Mouse (Mus musculus): ENCODE results near the gene Psmc3. TPM values are rescaled to one million over a fixed set of nuclear protein-coding genes. Genes with fewer than 3 reads are reported as not detected.

Psmc3 gene
- polyA plus RNA-seq, 1 experiment from 2014 or later: 186 TPM

DNA sequence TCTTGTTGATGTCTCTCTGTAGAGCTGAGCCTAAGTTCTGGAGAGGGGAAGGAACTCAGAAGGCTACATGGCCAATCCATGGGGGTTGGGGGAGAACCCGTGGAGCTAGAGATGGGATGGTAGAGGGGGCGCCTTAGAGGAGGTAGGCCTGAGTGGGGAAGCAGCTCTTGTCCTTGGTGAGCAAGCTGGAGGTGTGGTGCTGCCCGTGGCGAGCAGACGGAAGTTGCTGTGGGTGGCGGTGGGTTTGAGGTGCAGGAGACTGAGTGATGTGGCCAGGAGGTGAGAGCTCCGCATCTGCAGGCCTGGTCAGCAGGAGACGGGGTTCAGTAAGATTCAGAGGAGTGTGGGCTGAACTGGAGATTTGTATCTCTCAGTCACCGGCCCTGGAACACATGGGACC, 33.6 kb downstream of the Psmc3 start:
- Histone ChIP-seq H3K9me3 (ENCODE audit: low read length) (no peaks in the 10 kb centered on the region), H3K4me1 (ENCODE audit: insufficient read depth, low read depth, low read length) (no peaks in the 10 kb centered on the region), H3K9ac (replicated peaks; ENCODE audit: low read depth) (no peak overlapping the region), H3K36me3 (ENCODE audit: insufficient read depth, low read length) (no peaks in the 10 kb centered on the region), H3K27me3 (replicated peaks; ENCODE audit: insufficient read depth, low read length) (no peaks in the 10 kb centered on the region), H3K27ac (ENCODE audit: low read length) (no peak overlapping the region), H3K4me2 (replicated peaks; ENCODE audit: low read depth, low read length) (no peak overlapping the region), H3K4me3 (ENCODE audit: low read depth, low read length) (no peak overlapping the region)
- no peak for TF ChIP-seq EP300 (IDR thresholded peaks at IDR 0.05)
- no peak for TF ChIP-seq CTCF (IDR thresholded peaks at IDR 0.05)
- ATAC-seq (no peak), DNase-seq (ENCODE audit: low spot score) (no peak)
- WGBS: 77% methylated on average over 9 of the region's 9 CpGs

DNA sequence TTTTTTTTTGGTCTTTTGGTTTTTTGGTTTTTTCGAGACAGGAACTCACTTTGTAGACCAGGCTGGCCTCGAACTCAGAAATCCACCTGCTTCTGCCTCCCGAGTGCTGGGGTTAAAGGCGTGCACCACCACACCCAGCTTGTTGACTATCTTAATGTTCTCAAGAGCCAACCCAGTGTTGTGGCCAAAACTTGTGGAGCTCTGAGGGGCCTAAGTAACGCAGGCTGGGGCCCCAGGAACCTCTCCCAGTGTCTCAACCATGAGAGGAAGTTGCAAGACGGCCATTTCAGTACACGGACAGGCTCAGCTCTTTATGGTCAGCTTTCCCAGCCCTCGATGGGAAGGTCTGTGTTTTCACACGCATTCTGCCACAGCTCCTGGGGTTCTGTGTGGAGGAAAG, 35.2 kb downstream of the Psmc3 start:
- Histone ChIP-seq H3K9me3 (ENCODE audit: low read length) (no peaks in the 10 kb centered on the region), H3K9ac (replicated peaks; ENCODE audit: low read depth) (no peak overlapping the region), H3K4me3 (ENCODE audit: low read depth, low read length) (no peak overlapping the region), H3K36me3 (ENCODE audit: insufficient read depth, low read length) (no peaks in the 10 kb centered on the region), H3K27ac (ENCODE audit: low read length) (no peak overlapping the region), H3K4me1 (ENCODE audit: insufficient read depth, low read depth, low read length) (no peaks in the 10 kb centered on the region), H3K4me2 (replicated peaks; ENCODE audit: low read depth, low read length) (no peak overlapping the region), H3K27me3 (replicated peaks; ENCODE audit: insufficient read depth, low read length) (no peaks in the 10 kb centered on the region)
- no peak for TF ChIP-seq EP300 (IDR thresholded peaks at IDR 0.05)
- no peak for TF ChIP-seq CTCF (IDR thresholded peaks at IDR 0.05)
- WGBS: 64% methylated on average over 9 of the region's 9 CpGs
- peak; percentile 23; the same call in 1 of the 2 replicates for ATAC-seq
- peak; percentile 40 for DNase-seq (ENCODE audit: low spot score)

DNA sequence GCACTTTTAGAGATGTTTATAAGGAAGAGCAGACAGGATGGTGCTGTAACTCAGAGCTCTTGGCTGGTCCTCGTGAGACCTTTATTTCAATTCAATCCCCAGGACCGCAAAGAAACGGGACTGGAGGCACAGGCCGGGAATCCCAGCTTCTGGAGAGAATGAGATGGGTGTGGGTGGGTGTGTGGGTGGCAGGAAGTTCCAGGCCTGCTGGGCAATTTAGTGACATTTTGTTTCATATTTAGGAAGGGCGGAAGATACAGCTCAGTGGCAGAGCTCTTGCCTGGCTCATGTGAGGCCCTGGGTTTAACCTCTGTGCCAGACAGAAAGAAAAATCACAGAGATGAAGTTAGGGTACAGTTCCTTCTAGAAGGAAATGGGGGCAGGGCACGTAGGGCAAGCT, 36.4 kb downstream of the Psmc3 start:
- Histone ChIP-seq H3K4me1 (ENCODE audit: insufficient read depth, low read depth, low read length) (no peaks in the 10 kb centered on the region), H3K4me2 (replicated peaks; ENCODE audit: low read depth, low read length) (no peak overlapping the region), H3K9ac (replicated peaks; ENCODE audit: low read depth) (no peak overlapping the region), H3K27me3 (replicated peaks; ENCODE audit: insufficient read depth, low read length) (no peaks in the 10 kb centered on the region), H3K9me3 (ENCODE audit: low read length) (no peaks in the 10 kb centered on the region), H3K36me3 (ENCODE audit: insufficient read depth, low read length) (no peaks in the 10 kb centered on the region), H3K27ac (ENCODE audit: low read length) (no peak overlapping the region), H3K4me3 (ENCODE audit: low read depth, low read length) (no peak overlapping the region)
- TF ChIP-seq EP300 (IDR thresholded peaks at IDR 0.05): no peak
- TF ChIP-seq CTCF (IDR thresholded peaks at IDR 0.05): no peak
- WGBS: 62% methylated on average over 6 of the region's 6 CpGs
- DNase-seq (ENCODE audit: low spot score): no peak
- no peak for ATAC-seq

DNA sequence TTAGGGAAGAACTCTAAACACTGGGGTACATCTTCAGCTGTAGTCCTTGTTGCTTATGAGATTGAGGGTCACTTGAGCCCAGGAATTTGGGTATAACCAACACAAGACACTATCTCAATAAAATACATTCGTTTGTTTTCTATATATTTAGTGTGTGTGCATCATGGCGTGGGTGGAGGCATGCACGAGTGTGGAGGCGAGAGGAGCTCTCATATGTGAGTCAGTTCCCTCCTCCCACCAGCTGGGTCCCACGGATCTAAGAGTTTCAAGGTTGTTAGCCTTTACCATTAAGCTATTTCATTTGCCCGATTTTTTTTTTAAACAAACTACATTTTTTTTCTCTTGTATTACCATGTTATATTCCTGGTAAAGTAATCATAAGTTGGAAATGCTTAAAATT, 37.0 kb downstream of the Psmc3 start:
- no peak for TF ChIP-seq EP300 (IDR thresholded peaks at IDR 0.05)
- no peak for TF ChIP-seq CTCF (IDR thresholded peaks at IDR 0.05)
- Histone ChIP-seq H3K4me3 (ENCODE audit: low read depth, low read length) (no peak overlapping the region), H3K9me3 (ENCODE audit: low read length) (no peaks in the 10 kb centered on the region), H3K4me1 (ENCODE audit: insufficient read depth, low read depth, low read length) (no peaks in the 10 kb centered on the region), H3K27me3 (replicated peaks; ENCODE audit: insufficient read depth, low read length) (no peaks in the 10 kb centered on the region), H3K36me3 (ENCODE audit: insufficient read depth, low read length) (no peaks in the 10 kb centered on the region), H3K4me2 (replicated peaks; ENCODE audit: low read depth, low read length) (no peak overlapping the region), H3K9ac (replicated peaks; ENCODE audit: low read depth) (no peak overlapping the region), H3K27ac (ENCODE audit: low read length) (no peak overlapping the region)
- WGBS: 67% methylated on average over 6 of the region's 6 CpGs
- no peak for DNase-seq (ENCODE audit: low spot score)
- ATAC-seq: no peak

DNA sequence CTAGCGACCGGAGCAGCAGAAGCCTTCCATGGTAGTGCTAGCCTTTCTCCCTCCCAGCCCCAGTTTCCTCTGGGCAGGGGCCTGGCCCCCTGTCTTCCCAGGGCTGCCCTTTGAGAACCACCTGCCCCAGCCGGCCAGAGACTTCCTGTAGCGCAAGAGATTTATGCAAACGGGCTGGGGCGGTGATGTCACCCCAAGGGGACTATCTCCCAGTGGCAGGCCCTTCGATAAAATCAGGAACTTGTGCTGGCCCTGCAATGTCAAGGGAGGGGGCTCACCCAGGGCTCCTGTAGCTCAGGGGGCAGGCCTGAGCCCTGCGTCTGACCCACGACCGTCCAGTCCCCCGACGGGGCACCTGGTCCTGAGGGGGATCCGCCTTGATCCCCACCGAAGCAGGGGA, 42.7 kb downstream of the Psmc3 start:
- no peak overlapping the region for H3K27ac ChIP-seq (ENCODE audit: low read length)
- no peaks in the 10 kb centered on the region for H3K4me1 ChIP-seq (ENCODE audit: insufficient read depth, low read depth, low read length)
- no peak overlapping the region for H3K9ac ChIP-seq (replicated peaks; ENCODE audit: low read depth)
- ATAC-seq: peak; percentile 27; the same call in 1 of the 2 replicates
- no peaks in the 10 kb centered on the region for H3K27me3 ChIP-seq (replicated peaks; ENCODE audit: insufficient read depth, low read length)
- H3K4me2 ChIP-seq (replicated peaks; ENCODE audit: low read depth, low read length): no peak overlapping the region
- WGBS: 62% methylated on average over 14 of the region's 14 CpGs
- DNase-seq (ENCODE audit: low spot score): peak; percentile 47
- TF ChIP-seq EP300 (IDR thresholded peaks at IDR 0.05): no peak
- TF ChIP-seq CTCF (IDR thresholded peaks at IDR 0.05): no peak
- no peaks in the 10 kb centered on the region for H3K9me3 ChIP-seq (ENCODE audit: low read length)
- H3K36me3 ChIP-seq (ENCODE audit: insufficient read depth, low read length): no peaks in the 10 kb centered on the region
- H3K4me3 ChIP-seq (ENCODE audit: low read depth, low read length): no peak overlapping the region

DNA sequence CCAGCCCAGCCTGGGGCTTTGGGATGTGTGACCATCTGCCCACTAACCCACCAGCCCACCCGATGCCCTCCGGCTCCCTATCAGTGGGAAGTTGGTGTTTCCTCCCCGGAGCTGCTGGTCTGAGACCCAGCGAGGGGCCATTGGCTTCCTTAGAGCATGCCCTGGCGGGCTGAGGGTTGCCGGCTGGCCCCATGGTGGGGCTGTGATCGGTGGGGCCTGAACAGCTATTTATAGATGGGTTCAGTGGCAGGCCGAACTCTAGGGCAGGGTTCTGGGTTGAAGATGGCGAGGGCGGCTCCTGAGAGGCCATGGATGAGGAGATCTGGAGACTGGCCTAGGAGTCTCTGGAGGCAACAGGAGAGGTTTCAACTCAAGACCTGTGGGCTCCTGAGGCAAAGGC, 43.2 kb downstream of the Psmc3 start:
- 78% methylated on average over 10 of the region's 10 CpGs for WGBS
- H3K4me1 ChIP-seq (ENCODE audit: insufficient read depth, low read depth, low read length): no peaks in the 10 kb centered on the region
- 0 out of 2 replicates have a peak overlapping the region, but pooled peaks have one; percentile 5 for H3K9ac ChIP-seq (replicated peaks; ENCODE audit: low read depth)
- no peak for TF ChIP-seq EP300 (IDR thresholded peaks at IDR 0.05)
- no peak for TF ChIP-seq CTCF (IDR thresholded peaks at IDR 0.05)
- H3K27ac ChIP-seq (ENCODE audit: low read length): no peak overlapping the region
- no peaks in the 10 kb centered on the region for H3K9me3 ChIP-seq (ENCODE audit: low read length)
- DNase-seq (ENCODE audit: low spot score) (no peak), ATAC-seq (no peak)
- H3K36me3 ChIP-seq (ENCODE audit: insufficient read depth, low read length): no peaks in the 10 kb centered on the region
- no peaks in the 10 kb centered on the region for H3K27me3 ChIP-seq (replicated peaks; ENCODE audit: insufficient read depth, low read length)
- no peak overlapping the region for H3K4me2 ChIP-seq (replicated peaks; ENCODE audit: low read depth, low read length)
- H3K4me3 ChIP-seq (ENCODE audit: low read depth, low read length): no peak overlapping the region

DNA sequence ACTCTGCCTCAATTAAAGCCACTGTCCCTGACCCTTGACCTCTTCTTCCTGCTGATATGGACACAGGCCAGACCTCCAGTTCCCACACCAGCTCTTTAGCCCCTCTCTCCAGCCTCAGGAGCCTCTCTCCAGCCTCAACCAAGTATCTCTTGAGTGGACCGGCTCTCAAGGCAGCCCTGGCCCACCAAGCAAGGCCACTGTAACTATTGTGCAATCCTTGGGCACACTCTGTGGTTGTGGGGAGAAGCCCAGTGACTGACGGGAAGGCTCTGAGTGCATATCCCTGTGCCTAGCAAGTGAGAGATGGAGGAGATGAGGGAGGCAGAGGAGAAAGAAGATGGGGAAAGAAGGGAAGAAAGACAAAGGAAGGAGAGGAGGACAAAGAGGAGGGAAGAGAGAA, 44.3 kb downstream of the Psmc3 start:
- Histone ChIP-seq H3K9me3 (ENCODE audit: low read length) (no peaks in the 10 kb centered on the region), H3K4me3 (ENCODE audit: low read depth, low read length) (no peak overlapping the region), H3K4me1 (ENCODE audit: insufficient read depth, low read depth, low read length) (no peaks in the 10 kb centered on the region)

More for the DNA sequence above, 44.3 kb downstream of the Psmc3 start:
- Histone ChIP-seq H3K4me2 (replicated peaks; ENCODE audit: low read depth, low read length) (no peak overlapping the region), H3K27me3 (replicated peaks; ENCODE audit: insufficient read depth, low read length) (no peaks in the 10 kb centered on the region), H3K9ac (replicated peaks; ENCODE audit: low read depth) (no peak overlapping the region), H3K36me3 (ENCODE audit: insufficient read depth, low read length) (no peaks in the 10 kb centered on the region), H3K27ac (ENCODE audit: low read length) (no peak overlapping the region)
- WGBS: 52% methylated on average over 2 of the region's 2 CpGs
- DNase-seq (ENCODE audit: low spot score): peak; percentile 42
- peak; percentile 48; the same call in 1 of the 2 replicates for ATAC-seq
- TF ChIP-seq CTCF (IDR thresholded peaks at IDR 0.05) (no peak), EP300 (IDR thresholded peaks at IDR 0.05) (no peak)

Data from lung, postnatal 0 days (tissue).